Mouse (Mus musculus) MEL (cell line): Measurements from ENCODE around the gene Ecpas. TPM values are rescaled to one million over a fixed set of nuclear protein-coding genes. Genes with fewer than 3 reads are reported as not detected.
A peak's percentile ranks its signal among the peaks of the same experiment; 100 is the strongest.

Experiments
- DNase-seq: peaks from one replicate; pipeline ENCODE4 v3.0.0; 2011; ENCODE audit warnings: low read depth, low spot score
- H3K27ac ChIP-seq: 2 replicates; pipeline ENCODE4 v1.5.1; 2012; ENCODE audit warnings: low read depth, mild to moderate bottlenecking, control low read depth, low read length, moderate library complexity; ENCODE audit not compliant: control insufficient read depth
- H3K27me3 ChIP-seq, 2 experiments: fragments of 150-350 bp in 1 of 2; sonication (generic) in 1 of 2; 2 replicates each; pipeline ENCODE4 v1.6.1; 2012; ENCODE audit warnings: low read length in 2 of 2, mild to moderate bottlenecking in 2 of 2, improper control_type of control experiment in 1 of 2, moderate library complexity in 1 of 2; ENCODE audit not compliant: insufficient read depth in 2 of 2, control insufficient read depth in 1 of 2
- H3K36me3 ChIP-seq, 2 experiments: 2 replicates each; pipeline ENCODE4 v1.6.1; 2012 to 2014; ENCODE audit warnings: low read length in 2 of 2, improper control_type of control experiment in 1 of 2, inconsistent platforms in 1 of 2, mild to moderate bottlenecking in 1 of 2; ENCODE audit not compliant: insufficient read depth in 2 of 2, control insufficient read depth in 1 of 2
- H3K4me1 ChIP-seq, 2 experiments: fragments of 150-350 bp in 1 of 2; sonication (generic) in 1 of 2; 2 replicates each; pipeline ENCODE4 v1.6.1; 2012; ENCODE audit warnings: low read length in 2 of 2, improper control_type of control experiment in 1 of 2, mild to moderate bottlenecking in 1 of 2; ENCODE audit not compliant: insufficient read depth in 2 of 2, control insufficient read depth in 1 of 2
- H3K4me3 ChIP-seq, 2 experiments: fragments of 150-350 bp in 1 of 2; sonication (generic) in 1 of 2; 2 replicates each; pipeline ENCODE4 v1.5.1; 2012; ENCODE audit warnings: low read depth in 2 of 2, low read length in 2 of 2, mild to moderate bottlenecking in 2 of 2, moderate library complexity in 2 of 2, control low read depth in 1 of 2, improper control_type of control experiment in 1 of 2; ENCODE audit not compliant: control insufficient read depth in 1 of 2, insufficient read depth in 1 of 2
- H3K79me2 ChIP-seq: 2 replicates; pipeline ENCODE4 v1.6.1; 2012; ENCODE audit warnings: mild to moderate bottlenecking, low read length, moderate library complexity; ENCODE audit not compliant: control insufficient read depth, poor library complexity, insufficient read depth
- H3K9ac ChIP-seq: 2 replicates; pipeline ENCODE4 v1.6.1; 2012; ENCODE audit warnings: low read depth, mild to moderate bottlenecking, control low read depth, low read length, moderate library complexity; ENCODE audit not compliant: control insufficient read depth, poor library complexity, severe bottlenecking
- H3K9me3 ChIP-seq: fragments of 150-350 bp; sonication (generic); replicated peaks from 2 replicates; pipeline ENCODE4 v1.6.1; 2012; ENCODE audit warnings: mild to moderate bottlenecking, low read length, improper control_type of control experiment, moderate library complexity; ENCODE audit not compliant: insufficient read depth
- CHD1 ChIP-seq: IDR thresholded peaks from 2 replicates; pipeline ENCODE4 v1.6.1; 2012; ENCODE audit warnings: low read depth, mild to moderate bottlenecking, inconsistent platforms, low read length, improper control_type of control experiment
- CHD2 ChIP-seq: IDR thresholded peaks from 2 replicates; pipeline ENCODE4 v1.6.1; 2011; ENCODE audit warnings: low read length, improper control_type of control experiment
- CTCF ChIP-seq, 3 experiments: IDR thresholded peaks in 2 of 3; conservative IDR thresholded peaks in 1 of 3; 2 replicates each; pipeline ENCODE4 v1.5.1; 2011 to 2012; ENCODE audit warnings: low read length in 3 of 3, low read depth in 2 of 3, mild to moderate bottlenecking in 2 of 3, improper control_type of control experiment in 1 of 3, inconsistent platforms in 1 of 3, mixed read lengths in 1 of 3, moderate library complexity in 1 of 3; ENCODE audit not compliant: control insufficient read depth in 1 of 3, insufficient read depth in 1 of 3, poor library complexity in 1 of 3, severe bottlenecking in 1 of 3
- EP300 ChIP-seq, 2 experiments: IDR thresholded peaks; 2 replicates each; pipeline ENCODE4 v1.6.1; 2011; ENCODE audit warnings: improper control_type of control experiment in 2 of 2, low read length in 2 of 2, low read depth in 1 of 2, mild to moderate bottlenecking in 1 of 2
- GABPA ChIP-seq: IDR thresholded peaks from 2 replicates; pipeline ENCODE4 v1.6.1; 2012; ENCODE audit warnings: low read depth, mild to moderate bottlenecking, inconsistent platforms, low read length, improper control_type of control experiment, moderate library complexity
- GATA1 ChIP-seq: IDR thresholded peaks from 2 replicates; pipeline ENCODE4 v1.6.1; 2011; ENCODE audit warnings: low read depth, low read length, improper control_type of control experiment
- JUND ChIP-seq: IDR thresholded peaks from 2 replicates; pipeline ENCODE4 v1.6.1; 2011; ENCODE audit warnings: low read depth, mild to moderate bottlenecking, improper control_type of control experiment, low read length
- KAT2A ChIP-seq: conservative IDR thresholded peaks from 2 replicates; pipeline ENCODE4 v1.6.1; 2012; ENCODE audit warnings: low read depth, low read length, improper control_type of control experiment, inconsistent platforms
- MAX ChIP-seq: IDR thresholded peaks from 2 replicates; pipeline ENCODE4 v1.6.1; 2011; ENCODE audit warnings: low read length, improper control_type of control experiment
- MEF2A ChIP-seq: IDR thresholded peaks from 2 replicates; pipeline ENCODE4 v1.6.1; 2014; ENCODE audit warnings: low read depth, mild to moderate bottlenecking, inconsistent platforms, low read length, improper control_type of control experiment; ENCODE audit not compliant: poor library complexity, insufficient replicate concordance, severe bottlenecking; ENCODE audit errors: extremely low read depth
- MXI1 ChIP-seq: IDR thresholded peaks from 2 replicates; pipeline ENCODE4 v1.6.1; 2011; ENCODE audit warnings: mild to moderate bottlenecking, low read depth, low read length, improper control_type of control experiment
- MYB ChIP-seq: IDR thresholded peaks from 2 replicates; pipeline ENCODE4 v1.6.1; 2011; ENCODE audit warnings: mild to moderate bottlenecking, low read depth, low read length, improper control_type of control experiment
- MYC ChIP-seq: IDR thresholded peaks from 2 replicates; pipeline ENCODE4 v1.6.1; 2011; ENCODE audit warnings: low read depth, mild to moderate bottlenecking, low read length, improper control_type of control experiment, moderate library complexity
- NELFE ChIP-seq: IDR thresholded peaks from 2 replicates; pipeline ENCODE4 v1.6.1; 2011; ENCODE audit warnings: low read depth, low read length, improper control_type of control experiment
- POLR2A ChIP-seq, 2 experiments: IDR thresholded peaks; 2 replicates each; pipeline ENCODE4 v1.6.1; 2011 to 2012; ENCODE audit warnings: low read length in 2 of 2, mild to moderate bottlenecking in 2 of 2, control low read depth in 1 of 2, improper control_type of control experiment in 1 of 2, low read depth in 1 of 2, moderate library complexity in 1 of 2; ENCODE audit not compliant: control insufficient read depth in 1 of 2, insufficient read depth in 1 of 2, poor library complexity in 1 of 2
- POLR2AphosphoS2 ChIP-seq: IDR thresholded peaks from 2 replicates; pipeline ENCODE4 v1.6.1; 2011; ENCODE audit warnings: low read length, improper control_type of control experiment
- POLR2AphosphoS5 ChIP-seq: IDR thresholded peaks from 2 replicates; pipeline ENCODE4 v1.6.1; 2012; ENCODE audit warnings: low read depth, borderline replicate concordance, mild to moderate bottlenecking, inconsistent platforms, low read length, moderate library complexity, mixed read lengths
- RAD21 ChIP-seq: IDR thresholded peaks from 2 replicates; pipeline ENCODE4 v1.6.1; 2011; ENCODE audit warnings: mild to moderate bottlenecking, low read depth, low read length, improper control_type of control experiment
- SMC3 ChIP-seq: IDR thresholded peaks from 2 replicates; pipeline ENCODE4 v1.6.1; 2011; ENCODE audit warnings: low read depth, low read length, improper control_type of control experiment
- TAL1 ChIP-seq: IDR thresholded peaks from 2 replicates; pipeline ENCODE4 v1.6.1; 2012; ENCODE audit warnings: mild to moderate bottlenecking, inconsistent platforms, low read length, moderate library complexity, mixed read lengths
- TBP ChIP-seq: IDR thresholded peaks from 2 replicates; pipeline ENCODE4 v1.8.0; 2011; ENCODE audit warnings: low read depth, low read length, improper control_type of control experiment
- TCF12 ChIP-seq: IDR thresholded peaks from 2 replicates; pipeline ENCODE4 v1.6.1; 2014; ENCODE audit warnings: low read depth, mild to moderate bottlenecking, inconsistent platforms, low read length, improper control_type of control experiment, moderate library complexity
- UBTF ChIP-seq: IDR thresholded peaks from 2 replicates; pipeline ENCODE4 v1.6.1; 2012; ENCODE audit warnings: low read depth, mild to moderate bottlenecking, inconsistent platforms, low read length, improper control_type of control experiment, moderate library complexity, borderline replicate concordance; ENCODE audit not compliant: insufficient read depth
- USF1 ChIP-seq: IDR thresholded peaks from 2 replicates; pipeline ENCODE4 v1.6.1; 2014; ENCODE audit warnings: low read depth, mild to moderate bottlenecking, inconsistent platforms, low read length, improper control_type of control experiment, moderate library complexity
- ZNF384 ChIP-seq: IDR thresholded peaks from 2 replicates; pipeline ENCODE4 v1.6.1; 2012; ENCODE audit warnings: low read depth, mild to moderate bottlenecking, inconsistent platforms, low read length, improper control_type of control experiment
- polyA plus RNA-seq, 2 experiments: library from polyadenylated mRNA; stranded (reverse) in 1 of 2; unstranded in 1 of 2; fragments of >175 nt in 1 of 2; fragments of >200 nt in 1 of 2; gene quantifications; 2 replicates each; pipeline versions ENCODE4 v1.2.1 to v1.2.4; 2012; ENCODE audit warnings: low replicate concordance in 2 of 2, low read depth in 1 of 2; ENCODE audit not compliant: insufficient read length in 2 of 2, insufficient read depth in 1 of 2, missing spikeins in 1 of 2
- total RNA-seq: library from RNA; depleted of rRNA; stranded (reverse); fragments of 300-350 nt; gene quantifications from 2 replicates; pipeline ENCODE4 v1.2.3, GENCODE M21; 2012

Gene Ecpas
- total and polyA plus RNA-seq, 3 experiments: 37.8 to 161 (median 57.6) TPM

DNA sequence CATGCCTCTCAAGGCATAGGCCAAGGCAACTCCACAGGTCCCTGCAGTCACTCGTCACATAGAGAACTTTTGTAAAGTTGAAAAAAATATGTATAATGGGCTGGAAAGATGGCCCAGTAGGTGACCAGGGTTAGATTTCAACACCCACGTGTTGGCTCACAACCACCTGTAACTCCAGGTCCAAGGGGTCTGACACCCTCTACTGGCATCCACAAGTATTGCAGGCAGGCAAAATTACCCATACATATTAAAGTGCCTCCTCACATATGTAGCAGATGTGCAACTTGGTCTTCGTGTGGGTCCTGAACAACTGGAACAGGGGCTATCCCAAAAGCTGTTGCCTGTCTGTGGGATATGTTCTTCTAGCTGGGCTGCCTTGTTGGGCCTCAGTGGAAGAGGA is 15.1 kb upstream of the Ecpas start (continued):
- no peak for TF ChIP-seq MEF2A
- no peak for TF ChIP-seq UBTF
- TF ChIP-seq RAD21: peak; percentile 62
- TF ChIP-seq NELFE: no peak
- no peak for TF ChIP-seq USF1
- no peak for TF ChIP-seq GATA1
- TF ChIP-seq SMC3: peak; percentile 55
- TF ChIP-seq MAX: no peak
- TF ChIP-seq TAL1: no peak
- TF ChIP-seq GABPA: no peak
- TF ChIP-seq TCF12: no peak
- TF ChIP-seq CHD2: no peak
- TF ChIP-seq POLR2A (IDR thresholded peaks at IDR 0.05; ENCODE audit: control insufficient read depth in 1 of 2, insufficient read depth in 1 of 2, low read depth in 1 of 2, low read length in 2 of 2, poor library complexity in 1 of 2): no peak
- TF ChIP-seq MXI1: peak; percentile 46; the same call in 1 of the 2 replicates
- no peak for TF ChIP-seq POLR2AphosphoS5
- TF ChIP-seq MYC: peak; percentile 81
- no peak for TF ChIP-seq TBP
- no peak for TF ChIP-seq POLR2AphosphoS2
- no peak for TF ChIP-seq KAT2A

GRCm38 (mm10) chr4:58926120-58926519 is 13.6 kb upstream of the Ecpas start:
- Histone ChIP-seq H3K79me2 (no peaks in the 10 kb centered on the region), H3K36me3 (peaks cover 0 to 2% of the 10 kb centered on the region in 2 experiments; a peak in 2 of 4 replicates), H3K27ac (no peak overlapping the region), H3K9ac (no peak overlapping the region), H3K9me3 (no peaks in the 10 kb centered on the region), H3K27me3 (no peaks in the 10 kb centered on the region), H3K4me3 (no peak overlapping the region), H3K4me1 (peaks cover 6 to 7% of the 10 kb centered on the region in 2 experiments)
- TF ChIP-seq JUND (no peak), CHD1 (no peak), ZNF384 (no peak), KAT2A (no peak), USF1 (no peak), UBTF (no peak), EP300 (IDR thresholded peaks at IDR 0.05; ENCODE audit: low read depth in 1 of 2, low read length in 2 of 2) (no peak), CTCF (IDR thresholded peaks at IDR 0.05 in 2 of 3, conservative IDR thresholded peaks at IDR 0.05 in 1 of 3; ENCODE audit: control insufficient read depth in 1 of 3, insufficient read depth in 1 of 3, low read depth in 2 of 3, low read length in 3 of 3, poor library complexity in 1 of 3, severe bottlenecking in 1 of 3) (no peak), POLR2AphosphoS5 (no peak), MEF2A (no peak), MYB (no peak), POLR2A (IDR thresholded peaks at IDR 0.05; ENCODE audit: control insufficient read depth in 1 of 2, insufficient read depth in 1 of 2, low read depth in 1 of 2, low read length in 2 of 2, poor library complexity in 1 of 2) (no peak)
- DNase-seq: no peak
